Comparison of ENCODE assay signal across 15 mouse cellular contexts in genomic region chr4:129716310-129716709, GRCm38 (mm10).
"Had no signal": no experiment of that assay in that cellular context is flagged by ENCODE, and none has a peak within 500 bp of the region (broad histone marks: within the 10 kb centered on the region; RNA-seq: fewer than 3 reads in every experiment).

No protein-coding gene starts in this region.

- H3K9me3 ChIP-seq: lung, embryonic 15.5 days; megakaryocyte, embryonic 14.5 days; midbrain, embryonic 13.5 days; midbrain, embryonic 15.5 days; neural tube, embryonic 12.5 days had no signal

- H3K27ac ChIP-seq: lung, embryonic 15.5 days; macrophage; midbrain, embryonic 13.5 days; midbrain, embryonic 15.5 days; neural tube, embryonic 12.5 days had no signal

- H3K4me2 ChIP-seq: lung, embryonic 15.5 days; midbrain, embryonic 11.5 days; midbrain, embryonic 13.5 days; midbrain, embryonic 15.5 days; neural tube, embryonic 12.5 days had no signal

- H3K4me1 ChIP-seq: lung, embryonic 15.5 days; megakaryocyte, embryonic 14.5 days; midbrain, embryonic 13.5 days; midbrain, embryonic 15.5 days; neural tube, embryonic 12.5 days had no signal

- H3K4me3 ChIP-seq: lung, embryonic 15.5 days; megakaryocyte, embryonic 14.5 days; midbrain, embryonic 13.5 days; midbrain, embryonic 15.5 days; neural tube, embryonic 12.5 days had no signal

- ATAC-seq: liver, postnatal 0 days; lung, postnatal 0 days; midbrain, embryonic 13.5 days; midbrain, embryonic 15.5 days had no signal

- DNase-seq: liver, postnatal 0 days; lung, adult 2 months; lung, postnatal 14 days; lung, postnatal 36 days; thymus, adult 18-20 months; thymus, postnatal 14 days; thymus, postnatal 36 days had no signal

- H3K27me3 ChIP-seq: lung, embryonic 15.5 days; megakaryocyte, embryonic 14.5 days; midbrain, embryonic 13.5 days; midbrain, embryonic 15.5 days; neural tube, embryonic 12.5 days had no signal

- H3K9ac ChIP-seq: liver, postnatal 0 days; lung, embryonic 15.5 days; midbrain, embryonic 13.5 days; midbrain, embryonic 15.5 days; neural tube, embryonic 12.5 days had no signal
